Mouse (Mus musculus): Measurements from ENCODE around the gene Gm8897.
"Not testable (repeated sequence)": the region's sequence is repeated elsewhere in the genome, so short reads cannot be mapped to it uniquely, and the experiment has no call there.

The Gm8897 gene

GRCm38 (mm10) chr5:11416118-11416517 lies at the start of gene Gm8897:
Gene Gm8897, plus strand, starts transcription at chr5:11416418.
- DNase-seq (ENCODE audit: low spot score in 2 of 2) = not testable (repeated sequence)

DNA sequence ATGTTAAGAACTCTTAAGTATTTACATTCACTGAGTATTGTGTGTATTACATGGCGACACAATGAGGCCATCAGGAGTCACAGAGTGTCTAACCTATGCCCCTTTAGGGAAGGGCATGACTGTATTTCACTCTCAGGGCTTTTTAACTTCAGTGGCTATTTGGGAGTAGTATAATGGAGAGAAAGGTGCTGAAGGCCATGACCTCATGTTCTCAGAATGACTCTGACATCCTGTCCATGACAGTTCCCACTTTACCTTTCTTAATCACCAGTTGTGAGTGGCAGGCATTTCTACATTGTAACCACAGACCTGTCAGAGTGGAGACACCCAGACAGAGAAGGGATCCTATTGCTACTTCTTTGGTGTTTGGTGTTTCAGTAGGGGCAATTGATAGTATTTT lies 473 bp downstream of the Gm8897 start:
- DNase-seq (ENCODE audit: low spot score in 2 of 2) = not testable (repeated sequence)
